Mouse (Mus musculus) brain, embryonic 14.5 days (tissue): ENCODE measurements around the gene Dhrs3. TPM values are rescaled to one million over a fixed set of nuclear protein-coding genes. Genes with fewer than 3 reads are reported as not detected.

Experiments
- DNase-seq: peaks from one replicate; pipeline ENCODE4 v3.0.0-alpha.2; 2011; ENCODE audit warnings: low read depth
- CTCF ChIP-seq: fragments of 200-500 bp; IDR thresholded peaks from 2 replicates; pipeline ENCODE4 v1.5.1; 2012; ENCODE audit warnings: inconsistent platforms, mild to moderate bottlenecking, moderate library complexity, borderline replicate concordance; ENCODE audit not compliant: insufficient read depth, insufficient read length; ENCODE audit errors: extremely low read depth
- POLR2A ChIP-seq: fragments of 200-500 bp; IDR thresholded peaks from 2 replicates; pipeline ENCODE4 v1.6.1; 2012; ENCODE audit warnings: mild to moderate bottlenecking, inconsistent platforms, borderline replicate concordance; ENCODE audit not compliant: poor library complexity, insufficient read depth, insufficient read length, severe bottlenecking; ENCODE audit errors: extremely low read depth
- polyA plus RNA-seq: library from polyadenylated mRNA; depleted of rRNA; stranded (reverse); fragments of >200 nt; gene quantifications from 2 replicates; pipeline ENCODE4 v1.2.3, GENCODE M21; 2012

The Dhrs3 gene
- polyA plus RNA-seq, 1 experiment, result 20.0 TPM

GRCm38 (mm10) chr4:144903088-144903487 lies 10.5 kb downstream of the Dhrs3 start:
- no peak for TF ChIP-seq CTCF
- TF ChIP-seq POLR2A, result no peak

GRCm38 (mm10) chr4:144903932-144904331 lies 11.3 kb downstream of the Dhrs3 start:
- DNase-seq, result no peak
- no peak for TF ChIP-seq CTCF
- TF ChIP-seq POLR2A, result no peak

More at GRCm38 (mm10) chr4:144903088-144903487, 10.5 kb downstream of the Dhrs3 start:
- DNase-seq, result no peak

- TF ChIP-seq CTCF, result no peak
- no peak for DNase-seq
Measured at GRCm38 (mm10) chr4:144905128-144905527, 12.5 kb downstream of the Dhrs3 start.

GRCm38 (mm10) chr4:144906001-144906889 lies 13.6 kb downstream of the Dhrs3 start:
- no peak for DNase-seq
- TF ChIP-seq CTCF (no peak), POLR2A (no peak)

- TF ChIP-seq POLR2A, result no peak
- TF ChIP-seq CTCF, result no peak
- no peak for DNase-seq
Measured at GRCm38 (mm10) chr4:144906978-144907703, 14.5 kb downstream of the Dhrs3 start.

GRCm38 (mm10) chr4:144908825-144909224 lies 16.2 kb downstream of the Dhrs3 start:
- DNase-seq, result no peak
- TF ChIP-seq CTCF (no peak), POLR2A (no peak)

- no peak for TF ChIP-seq POLR2A
- TF ChIP-seq CTCF, result no peak
Measured at GRCm38 (mm10) chr4:144910281-144910680, 17.7 kb downstream of the Dhrs3 start.

GRCm38 (mm10) chr4:144913298-144914152 lies 20.9 kb downstream of the Dhrs3 start:
- DNase-seq, result no peak
- TF ChIP-seq POLR2A, result no peak

More at GRCm38 (mm10) chr4:144910281-144910680, 17.7 kb downstream of the Dhrs3 start:
- no peak for DNase-seq

- DNase-seq, result no peak
- TF ChIP-seq POLR2A (no peak), CTCF (no peak)
Measured at GRCm38 (mm10) chr4:144916520-144916919, 23.9 kb downstream of the Dhrs3 start.

GRCm38 (mm10) chr4:144917101-144917500 lies 24.5 kb downstream of the Dhrs3 start:
- no peak for TF ChIP-seq POLR2A
- peak; percentile 8; the same call in 1 of the 2 replicates for TF ChIP-seq CTCF
- DNase-seq, result no peak

- TF ChIP-seq POLR2A (no peak), CTCF (no peak)
- DNase-seq, result no peak
Measured at GRCm38 (mm10) chr4:144918501-144918900, 25.9 kb downstream of the Dhrs3 start.

- TF ChIP-seq CTCF (no peak), POLR2A (no peak)
- no peak for DNase-seq
Measured at GRCm38 (mm10) chr4:144928693-144929436, 36.2 kb downstream of the Dhrs3 start.
